Mouse (Mus musculus): ENCODE results near the gene Olfr686. TPM values are rescaled to one million over a fixed set of nuclear protein-coding genes. Genes with fewer than 3 reads are reported as not detected.
A peak's percentile ranks its signal among the peaks of the same experiment; 100 is the strongest.

Olfr686 gene
- polyA plus RNA-seq (2012; rRNA removed), result not detected in 2 replicates

- no peak for TF ChIP-seq POLR2A (IDR thresholded peaks at IDR 0.05; ENCODE audit: borderline replicate concordance, extremely low read depth, low read depth, low read length)
- Histone ChIP-seq H3K4me1 (ENCODE audit: control insufficient read depth, insufficient read depth, low read length) (no peaks in the 10 kb centered on the region), H3K4me3 (replicated peaks; ENCODE audit: extremely low read depth, low read depth, low read length) (no peak within 1 kb of the TSS)
- DNase-seq, result no peak
Measured at GRCm38 (mm10) chr7:105207385-105207784, at the start of gene Olfr686. TSS of gene Olfr686 (minus strand) at chr7:105207485.

GRCm38 (mm10) chr7:105256656-105257055, 49.4 kb upstream of the Olfr686 start:
- WGBS, result 62% methylated on average over 5 of the region's 5 CpGs

DNA sequence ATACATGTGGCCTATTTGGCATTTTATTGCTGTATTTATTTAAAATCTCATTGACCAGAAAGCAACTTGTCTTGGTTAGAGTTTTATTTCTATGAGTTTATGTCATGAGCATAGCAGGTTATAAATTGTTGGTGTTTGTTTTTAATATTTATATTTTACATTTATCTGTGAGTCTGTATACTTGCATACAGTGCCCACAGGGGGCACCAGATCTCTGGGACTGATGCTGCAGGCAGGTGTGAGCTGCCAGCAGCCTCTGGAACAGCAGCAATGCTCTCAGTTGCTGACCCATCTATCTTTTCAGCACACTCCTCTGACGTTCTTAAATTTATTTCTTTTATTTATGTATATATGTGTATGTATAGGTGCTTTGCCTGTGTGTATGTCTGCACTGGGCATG, 40.9 kb upstream of the Olfr686 start:
- TF ChIP-seq CTCF (IDR thresholded peaks at IDR 0.05; ENCODE audit: insufficient read depth, low read length), result no peak
- no peak for TF ChIP-seq POLR2A (IDR thresholded peaks at IDR 0.05; ENCODE audit: borderline replicate concordance, extremely low read depth, low read depth, low read length)
- no peaks in the 10 kb centered on the region for H3K4me1 ChIP-seq (ENCODE audit: control insufficient read depth, insufficient read depth, low read length)
- H3K4me3 ChIP-seq (replicated peaks; ENCODE audit: extremely low read depth, low read depth, low read length), result no peak overlapping the region
- WGBS, result 52% methylated on average over 1 of the region's 1 CpGs
- no peak for DNase-seq

More at GRCm38 (mm10) chr7:105256656-105257055, 49.4 kb upstream of the Olfr686 start:
- no peak for DNase-seq
- 0 out of 2 replicates have a peak, but pooled peaks have one; percentile 39 for TF ChIP-seq CTCF (IDR thresholded peaks at IDR 0.05; ENCODE audit: insufficient read depth, low read length)
- TF ChIP-seq POLR2A (IDR thresholded peaks at IDR 0.05; ENCODE audit: borderline replicate concordance, extremely low read depth, low read depth, low read length), result no peak
- Histone ChIP-seq H3K4me1 (ENCODE audit: control insufficient read depth, insufficient read depth, low read length) (no peaks in the 10 kb centered on the region), H3K4me3 (replicated peaks; ENCODE audit: extremely low read depth, low read depth, low read length) (no peak overlapping the region)

DNA sequence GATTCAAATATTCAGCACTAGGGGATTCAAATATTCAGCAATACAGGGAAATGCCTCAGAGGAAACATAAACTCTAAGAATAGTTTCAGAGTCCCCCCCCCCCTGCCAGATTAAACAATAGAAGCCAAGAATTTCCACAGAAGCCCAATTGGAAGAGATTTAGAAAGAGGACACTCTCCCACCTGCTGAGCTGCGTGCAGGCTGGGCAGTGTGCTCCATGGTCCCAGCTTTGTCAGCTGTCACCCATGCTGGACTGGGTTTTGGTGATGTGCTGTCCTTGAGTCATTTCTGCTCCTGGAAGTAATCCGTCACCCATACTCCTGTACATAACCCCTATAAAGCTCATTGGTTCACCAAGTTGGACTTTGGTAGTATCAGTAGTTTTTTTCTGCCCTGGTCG, 40.4 kb upstream of the Olfr686 start:
- H3K4me1 ChIP-seq (ENCODE audit: control insufficient read depth, insufficient read depth, low read length), result no peaks in the 10 kb centered on the region
- TF ChIP-seq CTCF (IDR thresholded peaks at IDR 0.05; ENCODE audit: insufficient read depth, low read length) (no peak), POLR2A (IDR thresholded peaks at IDR 0.05; ENCODE audit: borderline replicate concordance, extremely low read depth, low read depth, low read length) (no peak)
- no peak for DNase-seq
- no peak overlapping the region for H3K4me3 ChIP-seq (replicated peaks; ENCODE audit: extremely low read depth, low read depth, low read length)
- 78% methylated on average over 3 of the region's 3 CpGs for WGBS

DNA sequence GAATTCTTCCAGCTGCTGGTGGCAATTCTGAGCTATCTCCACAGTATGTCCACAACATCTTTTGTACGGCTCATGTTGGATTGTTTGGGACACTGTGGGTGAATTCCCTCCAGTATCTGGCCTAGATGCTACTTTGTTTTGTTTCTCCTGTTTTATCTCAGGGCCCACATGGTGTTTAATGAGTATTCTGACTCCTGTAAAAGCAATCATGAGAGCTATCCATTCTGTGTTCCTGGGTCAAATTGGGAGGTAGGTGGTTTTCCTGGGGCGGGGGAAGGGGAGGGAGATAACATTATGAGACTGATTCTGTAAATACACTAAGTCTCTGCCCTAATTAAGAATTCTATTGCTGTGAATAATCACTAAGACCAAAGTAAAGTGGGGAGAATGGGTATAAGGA, 22.1 kb upstream of the Olfr686 start:
- 71% methylated on average over 2 of the region's 2 CpGs for WGBS
- TF ChIP-seq POLR2A (IDR thresholded peaks at IDR 0.05; ENCODE audit: borderline replicate concordance, extremely low read depth, low read depth, low read length), result no peak
- TF ChIP-seq CTCF (IDR thresholded peaks at IDR 0.05; ENCODE audit: insufficient read depth, low read length), result no peak
- no peak overlapping the region for H3K4me3 ChIP-seq (replicated peaks; ENCODE audit: extremely low read depth, low read depth, low read length)

DNA sequence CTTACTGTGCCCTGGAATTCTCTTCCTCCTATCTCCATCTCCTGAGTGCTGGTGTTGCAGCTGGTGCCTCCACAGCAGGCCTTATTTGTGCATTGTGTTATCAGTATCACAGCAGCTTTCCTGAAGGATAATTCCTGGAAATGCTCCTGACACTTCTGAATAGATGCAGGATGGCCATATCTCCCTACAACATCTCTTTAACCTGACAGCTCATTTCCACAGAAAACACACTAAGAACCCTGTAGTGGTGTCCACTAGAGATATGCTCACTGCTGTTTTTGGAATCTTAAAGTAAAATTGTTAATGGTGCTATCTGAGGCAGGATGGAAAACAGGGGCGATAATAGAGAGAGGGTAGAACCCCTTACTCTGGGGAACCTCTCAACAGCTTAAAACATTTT, 20.9 kb upstream of the Olfr686 start:
- DNase-seq, result no peak
- TF ChIP-seq POLR2A (IDR thresholded peaks at IDR 0.05; ENCODE audit: borderline replicate concordance, extremely low read depth, low read depth, low read length) (no peak), CTCF (IDR thresholded peaks at IDR 0.05; ENCODE audit: insufficient read depth, low read length) (no peak)
- 61% methylated on average over 1 of the region's 1 CpGs for WGBS
- H3K4me1 ChIP-seq (ENCODE audit: control insufficient read depth, insufficient read depth, low read length), result peaks cover 4% of the 10 kb centered on the region
- H3K4me3 ChIP-seq (replicated peaks; ENCODE audit: extremely low read depth, low read depth, low read length), result no peak overlapping the region

More for the DNA sequence above, 22.1 kb upstream of the Olfr686 start:
- no peak for DNase-seq
- H3K4me1 ChIP-seq (ENCODE audit: control insufficient read depth, insufficient read depth, low read length), result peaks cover 4% of the 10 kb centered on the region

- no peak overlapping the region for H3K4me3 ChIP-seq (replicated peaks; ENCODE audit: extremely low read depth, low read depth, low read length)
- TF ChIP-seq CTCF (IDR thresholded peaks at IDR 0.05; ENCODE audit: insufficient read depth, low read length) (no peak), POLR2A (IDR thresholded peaks at IDR 0.05; ENCODE audit: borderline replicate concordance, extremely low read depth, low read depth, low read length) (no peak)
- DNase-seq, result no peak
- H3K4me1 ChIP-seq (ENCODE audit: control insufficient read depth, insufficient read depth, low read length), result peaks cover 4% of the 10 kb centered on the region
Measured at GRCm38 (mm10) chr7:105226703-105227102, 19.4 kb upstream of the Olfr686 start.

DNA sequence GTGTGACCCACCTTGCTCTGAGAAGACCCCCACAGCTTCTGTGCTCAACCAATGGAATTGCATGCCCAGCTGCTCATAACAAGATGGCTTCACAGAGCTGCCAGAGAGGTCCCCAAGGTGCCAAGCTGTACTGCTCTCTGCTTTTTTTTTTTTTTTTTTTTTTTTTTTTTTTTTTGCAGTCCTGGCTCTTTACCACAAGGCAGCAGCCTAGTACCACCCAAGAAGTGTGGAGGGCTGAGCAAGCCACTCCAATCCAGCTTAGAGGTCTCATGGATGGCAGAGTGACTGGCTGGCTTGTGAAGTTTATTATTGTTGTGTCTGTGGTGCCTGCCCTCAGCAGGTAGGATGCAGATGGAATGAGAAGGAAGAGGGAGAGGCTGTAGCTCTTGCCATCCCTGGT, 18.8 kb upstream of the Olfr686 start:
- Histone ChIP-seq H3K4me3 (replicated peaks; ENCODE audit: extremely low read depth, low read depth, low read length) (no peak overlapping the region), H3K4me1 (ENCODE audit: control insufficient read depth, insufficient read depth, low read length) (peaks cover 4% of the 10 kb centered on the region)
- DNase-seq, result no peak
- TF ChIP-seq POLR2A (IDR thresholded peaks at IDR 0.05; ENCODE audit: borderline replicate concordance, extremely low read depth, low read depth, low read length) (no peak), CTCF (IDR thresholded peaks at IDR 0.05; ENCODE audit: insufficient read depth, low read length) (no peak)

DNA sequence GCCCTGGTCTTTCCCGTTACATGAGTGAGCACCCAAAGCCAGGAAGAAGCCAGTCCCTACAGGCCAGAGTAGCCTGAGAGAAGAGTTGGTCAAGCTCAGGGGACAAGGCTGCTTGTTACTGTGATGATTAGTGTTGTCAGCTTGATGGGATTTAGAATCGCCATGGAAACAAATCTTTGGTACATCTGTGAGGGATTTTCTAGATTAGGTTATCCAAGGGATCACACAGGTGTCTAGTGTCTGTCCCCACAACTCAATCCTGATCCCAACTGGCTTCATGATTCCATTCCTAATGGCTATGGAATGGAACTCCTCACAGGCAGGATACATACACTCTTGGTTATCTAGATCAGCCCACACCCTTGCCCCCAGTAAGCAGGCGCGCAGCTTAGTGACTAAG, 11.0 kb upstream of the Olfr686 start:
- Histone ChIP-seq H3K4me3 (replicated peaks; ENCODE audit: extremely low read depth, low read depth, low read length) (no peak overlapping the region), H3K4me1 (ENCODE audit: control insufficient read depth, insufficient read depth, low read length) (no peaks in the 10 kb centered on the region; the same call in 1 of the 2 replicates)
- TF ChIP-seq CTCF (IDR thresholded peaks at IDR 0.05; ENCODE audit: insufficient read depth, low read length), result no peak
- no peak for TF ChIP-seq POLR2A (IDR thresholded peaks at IDR 0.05; ENCODE audit: borderline replicate concordance, extremely low read depth, low read depth, low read length)
- WGBS, result 76% methylated on average over 4 of the region's 4 CpGs
- no peak for DNase-seq

DNA sequence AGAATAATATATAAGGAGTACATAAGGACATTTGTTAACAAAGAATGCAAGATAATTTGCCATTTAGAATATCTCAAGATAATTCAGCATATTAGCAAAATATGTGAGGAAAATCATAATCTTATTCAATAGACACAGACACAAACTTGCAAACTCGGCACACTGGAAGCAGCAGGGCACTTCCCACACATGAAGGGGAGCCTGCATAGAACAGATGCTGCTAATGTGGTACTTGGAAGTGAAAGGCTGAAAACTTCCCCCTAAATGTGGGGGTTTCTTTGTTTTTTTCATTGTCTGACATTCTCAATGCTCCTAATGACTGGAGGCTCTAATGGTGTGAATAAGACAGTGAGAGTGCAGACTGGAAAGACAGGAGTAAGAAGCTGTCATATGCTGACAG, 7.5 kb upstream of the Olfr686 start:
- no peak overlapping the region for H3K4me3 ChIP-seq (replicated peaks; ENCODE audit: extremely low read depth, low read depth, low read length)
- 60% methylated on average over 1 of the region's 1 CpGs for WGBS
- TF ChIP-seq POLR2A (IDR thresholded peaks at IDR 0.05; ENCODE audit: borderline replicate concordance, extremely low read depth, low read depth, low read length) (no peak), CTCF (IDR thresholded peaks at IDR 0.05; ENCODE audit: insufficient read depth, low read length) (no peak)
- H3K4me1 ChIP-seq (ENCODE audit: control insufficient read depth, insufficient read depth, low read length), result no peaks in the 10 kb centered on the region; the same call in 1 of the 2 replicates
- DNase-seq, result no peak
